In the genomic region with DNA sequence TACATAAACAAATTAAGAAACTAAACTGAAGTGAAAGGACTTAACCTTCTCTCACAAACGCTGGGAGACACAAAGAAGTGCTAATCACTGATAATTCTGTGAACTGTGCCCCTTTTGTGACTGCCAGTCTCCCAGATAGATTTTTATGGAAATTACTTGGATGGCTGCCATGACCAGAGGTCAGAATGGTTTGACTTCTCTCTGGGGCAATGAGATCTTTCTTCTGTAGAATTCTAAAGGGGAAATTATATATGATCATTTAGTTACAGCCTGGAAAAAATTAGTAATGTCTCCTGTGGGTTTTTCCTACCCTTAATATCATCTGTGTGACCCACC, we compare ENCODE assay signal across 17 mouse cellular contexts. TPM values are rescaled to one million over a fixed set of nuclear protein-coding genes. Genes with fewer than 3 reads are reported as not detected.
DNase-seq lines count a peak whose midpoint lies in the region; ATAC-seq and TF ChIP-seq lines count a peak whose summit lies in the region.
"Had no signal": no experiment of that assay in that cellular context is flagged by ENCODE, and none has a peak within 500 bp of the region (broad histone marks: within the 10 kb centered on the region; RNA-seq: fewer than 3 reads in every experiment).

No protein-coding gene starts in this region.

- dilution Hi-C loops in CH12.LX (cut with MboI; ENCODE audit: extremely low pct_ligation_motif_present, extremely low pct_unique_long_range_greater_than_20kb, low sequenced_read_pairs), result no loop called here

- no peak for TF ChIP-seq RAD21 in CH12.LX (IDR thresholded peaks at IDR 0.05; ENCODE audit: low read depth, low read length)

- no peak overlapping the region for H3K4me3 ChIP-seq in heart, postnatal 0 days (ENCODE audit: low read depth, low read length)
- H3K4me3 ChIP-seq in CH12.LX (replicated peaks in 1 of 3; ENCODE audit: low read depth in 2 of 3, low read length in 2 of 3, poor library complexity in 1 of 3), result no peak overlapping the region
- no peak overlapping the region for H3K4me3 ChIP-seq in kidney, postnatal 0 days (replicated peaks; ENCODE audit: low read depth, low read length)
- H3K4me3 ChIP-seq: embryonic facial prominence, embryonic 10.5 days; hindbrain, embryonic 15.5 days; midbrain, embryonic 13.5 days; neural tube, embryonic 12.5 days had no signal

- no peak for TF ChIP-seq EP300 in heart, postnatal 0 days (IDR thresholded peaks at IDR 0.05; ENCODE audit: low read depth)
- TF ChIP-seq EP300 in CH12.LX (IDR thresholded peaks at IDR 0.05; ENCODE audit: low read length), result peak; percentile 31; the same call in 1 of the 2 replicates

- DNase-seq in CD4-positive, CD25-positive, alpha-beta regulatory T cell, adult 2 months (ENCODE audit: low read depth, low spot score), result peak; percentile 40
- no peak for DNase-seq in heart, postnatal 0 days (ENCODE audit: low spot score)
- DNase-seq in heart, postnatal 4 days, result no peak
- no peak for DNase-seq in CH12.LX (ENCODE audit: extremely low read depth)
- no peak for DNase-seq in kidney, postnatal 0 days (ENCODE audit: low spot score)
- DNase-seq in right cerebral cortex, postnatal 36 days (ENCODE audit: low spot score in 2 of 2), result no peak
- no peak for DNase-seq in cerebellum, postnatal 14 days
- DNase-seq: adrenal gland, postnatal 14 days; cerebellum, postnatal 10 days; lung, adult 18-20 months; lung, postnatal 4 days; thymus, postnatal 4 days had no signal

- TF ChIP-seq CTCF in heart, postnatal 0 days (IDR thresholded peaks at IDR 0.05; ENCODE audit: low read depth), result no peak
- no peak for TF ChIP-seq CTCF in CH12.LX (conservative IDR thresholded peaks at IDR 0.05 in 1 of 2, IDR thresholded peaks at IDR 0.05 in 1 of 2; ENCODE audit: low read depth in 2 of 2, low read length in 2 of 2)
- TF ChIP-seq CTCF in kidney, postnatal 0 days (IDR thresholded peaks at IDR 0.05; ENCODE audit: low read depth), result no peak

- peak overlapping the region; percentile 21; the same call in 1 of the 2 replicates for H3K4me2 ChIP-seq in heart, postnatal 0 days (ENCODE audit: low read depth, low read length)
- H3K4me2 ChIP-seq in CH12.LX (ENCODE audit: insufficient read depth, low read depth, poor library complexity, severe bottlenecking), result no peak overlapping the region
- H3K4me2 ChIP-seq in kidney, postnatal 0 days (ENCODE audit: low read length), result no peak overlapping the region
- H3K4me2 ChIP-seq: hindbrain, embryonic 15.5 days; midbrain, embryonic 13.5 days; neural tube, embryonic 12.5 days had no signal

- no peaks in the 10 kb centered on the region for H3K27me3 ChIP-seq in heart, postnatal 0 days (ENCODE audit: control insufficient read depth, insufficient read depth, low read length)
- H3K27me3 ChIP-seq in CH12.LX (replicated peaks), result no peaks in the 10 kb centered on the region
- no peaks in the 10 kb centered on the region for H3K27me3 ChIP-seq in kidney, postnatal 0 days (ENCODE audit: insufficient read depth, low read length)
- H3K27me3 ChIP-seq: hindbrain, embryonic 15.5 days; midbrain, embryonic 13.5 days; neural tube, embryonic 12.5 days had no signal

- H3K9ac ChIP-seq in heart, postnatal 0 days (replicated peaks; ENCODE audit: low read depth, low read length), result no peak overlapping the region
- H3K9ac ChIP-seq in CH12.LX (ENCODE audit: insufficient read depth, low read depth), result no peak overlapping the region
- H3K9ac ChIP-seq in kidney, postnatal 0 days (ENCODE audit: low read depth, low read length), result no peak overlapping the region
- H3K9ac ChIP-seq: hindbrain, embryonic 15.5 days; midbrain, embryonic 13.5 days; neural tube, embryonic 12.5 days had no signal

- WGBS in heart, postnatal 0 days, result 24% methylated on average over 1 of the region's 1 CpGs
- 54% methylated on average over 1 of the region's 1 CpGs for WGBS in kidney, postnatal 0 days

- TF ChIP-seq POLR2A in CH12.LX (IDR thresholded peaks at IDR 0.05; ENCODE audit: low read depth, low read length), result no peak

- H3K27ac ChIP-seq in heart, postnatal 0 days (ENCODE audit: low read depth), result peak overlapping the region; percentile 66
- no peak overlapping the region for H3K27ac ChIP-seq in CH12.LX (ENCODE audit: insufficient read depth, low read depth)
- 0 out of 2 replicates have a peak overlapping the region, but pooled peaks have one; percentile 36 for H3K27ac ChIP-seq in kidney, postnatal 0 days
- H3K27ac ChIP-seq: embryonic facial prominence, embryonic 10.5 days; hindbrain, embryonic 15.5 days; midbrain, embryonic 13.5 days; neural tube, embryonic 12.5 days had no signal

- no peaks in the 10 kb centered on the region for H3K79me2 ChIP-seq in CH12.LX (replicated peaks; ENCODE audit: control insufficient read depth, extremely low read depth, insufficient read depth, poor library complexity, severe bottlenecking)

- no peaks in the 10 kb centered on the region for H3K9me3 ChIP-seq in heart, postnatal 0 days (replicated peaks; ENCODE audit: control insufficient read depth, low read length)
- no peaks in the 10 kb centered on the region for H3K9me3 ChIP-seq in CH12.LX (replicated peaks; ENCODE audit: low read length)
- no peaks in the 10 kb centered on the region for H3K9me3 ChIP-seq in kidney, postnatal 0 days (replicated peaks; ENCODE audit: low read length)
- H3K9me3 ChIP-seq: embryonic facial prominence, embryonic 10.5 days; hindbrain, embryonic 15.5 days; midbrain, embryonic 13.5 days; neural tube, embryonic 12.5 days had no signal

- ATAC-seq in CD4-positive, CD25-positive, alpha-beta regulatory T cell, adult 4 months, result no peak
- ATAC-seq in heart, postnatal 0 days (ENCODE audit: insufficient read depth, low read depth), result no peak
- ATAC-seq in kidney, postnatal 0 days (replicated peaks; ENCODE audit: low FRiP score, low read depth), result no peak
- ATAC-seq: midbrain, embryonic 13.5 days had no signal

- H3K36me3 ChIP-seq in heart, postnatal 0 days (replicated peaks; ENCODE audit: control insufficient read depth, insufficient read depth, low read length), result no peaks in the 10 kb centered on the region
- H3K36me3 ChIP-seq in CH12.LX (replicated peaks in 1 of 2; ENCODE audit: control insufficient read depth in 1 of 2, insufficient read depth in 1 of 2, low read length in 1 of 2), result no peaks in the 10 kb centered on the region
- no peaks in the 10 kb centered on the region for H3K36me3 ChIP-seq in kidney, postnatal 0 days (ENCODE audit: insufficient read depth, low read length)
- H3K36me3 ChIP-seq: embryonic facial prominence, embryonic 10.5 days; hindbrain, embryonic 15.5 days; midbrain, embryonic 13.5 days; neural tube, embryonic 12.5 days had no signal

- H3K4me1 ChIP-seq in heart, postnatal 0 days (ENCODE audit: control insufficient read depth, insufficient read depth), result peaks cover 9% of the 10 kb centered on the region
- peaks cover 5 to 11% of the 10 kb centered on the region in 2 experiments; a peak in 3 of 4 replicates for H3K4me1 ChIP-seq in CH12.LX (ENCODE audit: control insufficient read depth in 1 of 2, insufficient read depth in 2 of 2)
- 0 out of 2 replicates have a peak, but pooled peaks cover 6% of the 10 kb centered on the region for H3K4me1 ChIP-seq in kidney, postnatal 0 days (replicated peaks; ENCODE audit: insufficient read depth, low read length)

- in situ Hi-C loops in CH12.LX (cut with MboI; ENCODE audit: low pct_ligation_motif_present, low pct_unique_long_range_greater_than_20kb, low sequenced_read_pairs), result no loop called here

TF ChIP-seq in CH12.LX, 34 proteins besides CTCF, POLR2A, EP300 and RAD21:
- TF ChIP-seq ETS1 (conservative IDR thresholded peaks at IDR 0.05; ENCODE audit: low read depth, low read length), result 0 out of 2 replicates have a peak, but pooled peaks have one; percentile 11
- 0 out of 2 replicates have a peak, but pooled peaks have one; percentile 25 for TF ChIP-seq JUND (conservative IDR thresholded peaks at IDR 0.05; ENCODE audit: low read depth, low read length)
- TF ChIP-seq ZMIZ1 (IDR thresholded peaks at IDR 0.05; ENCODE audit: low read depth, low read length), result no peak
- no peak for TF ChIP-seq TBP (conservative IDR thresholded peaks at IDR 0.05; ENCODE audit: low read depth, low read length)

RNA-seq across cellular contexts. Expression of a gene that starts 4.1 kb away (rescaled TPM):
- polyA plus RNA-seq in CD4-positive, CD25-positive, alpha-beta regulatory T cell, adult 4 months (2017; shearing (Covaris generic)), result 10 to 100 TPM; 51.3 to 58.6 TPM
- total RNA-seq in heart, postnatal 0 days (2014; rRNA removed; ENCODE audit: low replicate concordance), result 15.4 and 19.7 TPM in 2 replicates
- 9.6 and 10.7 TPM in 2 replicates for polyA plus RNA-seq in heart, postnatal 0 days (2015; fragmentation: Nextera tagmentation; extraction: Ambion mirVana)
- total RNA-seq in heart, postnatal 4 days (2021), result 1 to 10 TPM; 6.9 to 9.1 TPM
- total RNA-seq in CH12.LX (2012; rRNA removed), result not detected in 2 replicates
- 0.09 TPM in 1 of 2 replicates, not detected in the other for total RNA-seq in CH12.LX (2014; rRNA removed)
- not detected in 2 replicates for polyA plus RNA-seq in CH12.LX (2012; ENCODE audit: insufficient read length, low read depth)
- 25.4 and 29.7 TPM in 2 replicates for polyA plus RNA-seq in kidney, postnatal 0 days (2015; fragmentation: Nextera tagmentation; extraction: Ambion mirVana)

Comparison
In these comparisons a context has a peak if more than half of its experiments do, and no peak if none do; other contexts are left out.
1. RNA of a gene that starts 4.1 kb away (polyA plus RNA-seq): 51.3 to 58.6 TPM in CD4-positive, CD25-positive, alpha-beta regulatory T cell, adult 4 months, 25.4 to 29.7 TPM in kidney, postnatal 0 days and 9.6 to 10.7 TPM in heart, postnatal 0 days; not detected in CH12.LX; every median in the first group is over 10 times any median in the second.